Mouse (Mus musculus) mouse trophoblast stem cell (cell line): ENCODE results near the gene P2ry4.

Experiments used
- in situ Hi-C, 2 experiments: fragments of 300-500 bp; cut with MseI, MboI; formaldehyde crosslinking; loops; 2 replicates in 1 of 2; 3 replicates in 1 of 2; pipeline ENCODE4 v1.15.1; 2025

P2ry4 gene

DNA sequence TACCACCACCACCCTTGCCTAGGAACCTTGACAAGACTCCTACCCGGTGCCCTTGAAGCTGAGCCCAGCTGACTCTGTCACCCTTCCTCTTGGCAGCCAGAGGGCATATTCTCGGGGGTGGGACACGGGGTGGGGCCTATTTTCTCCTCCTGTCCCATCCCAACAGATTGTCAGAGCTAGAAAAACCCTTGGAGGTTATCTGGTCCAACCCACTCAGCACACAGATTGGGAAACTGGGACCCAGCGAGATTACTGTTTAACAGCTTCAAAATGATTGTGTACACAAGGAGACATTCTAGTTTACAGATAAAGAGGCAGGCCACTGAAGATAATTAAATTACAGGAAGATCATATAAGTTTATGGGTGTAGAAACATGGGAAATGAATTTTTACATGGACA lies at the start of gene P2ry4:
Gene P2ry4, minus strand, starts transcription at position 79 of the 400 bp plus-strand sequence.
- in situ Hi-C loops: no loop called here

DNA sequence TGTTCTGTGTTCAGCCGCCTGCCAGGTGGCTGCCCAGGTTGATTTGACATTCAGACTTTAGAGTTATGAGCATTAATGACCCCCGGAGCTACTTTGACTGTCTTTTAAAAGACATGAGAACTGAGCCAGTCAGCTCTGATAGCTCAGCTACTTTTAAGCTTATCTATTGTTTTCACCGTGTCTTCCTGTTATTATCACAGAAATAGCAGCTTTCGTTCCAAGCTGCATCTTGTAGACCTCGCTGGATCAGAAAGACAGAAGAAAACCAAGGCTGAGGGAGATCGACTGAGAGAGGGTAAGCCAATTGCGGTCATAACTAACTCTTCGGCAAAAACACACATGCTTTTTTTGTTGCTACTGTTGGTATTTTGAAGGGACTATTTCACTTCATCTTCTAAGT lies 43.8 kb upstream of the P2ry4 start:
- in situ Hi-C loops: no loop called here

DNA sequence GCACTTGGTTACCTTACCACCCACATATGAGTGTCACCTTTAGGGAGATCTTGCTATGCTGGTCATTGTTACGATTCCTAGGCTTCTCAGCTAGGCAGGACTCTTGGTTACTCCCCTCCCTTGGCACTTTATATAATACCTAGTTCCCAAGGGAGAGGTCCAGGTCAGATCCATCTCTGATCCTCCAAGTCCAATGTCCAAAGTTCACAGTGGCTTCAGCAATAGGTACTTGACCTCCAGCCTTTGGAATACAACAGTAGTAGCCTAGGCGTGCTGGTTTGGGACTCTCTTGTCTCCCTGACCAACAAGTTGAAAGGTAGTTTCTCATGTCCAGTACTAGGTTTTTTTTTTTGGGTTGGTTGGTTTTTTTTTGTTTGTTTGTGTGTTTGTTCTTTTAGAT lies 34.4 kb upstream of the P2ry4 start:
- in situ Hi-C loops: no loop called here

DNA sequence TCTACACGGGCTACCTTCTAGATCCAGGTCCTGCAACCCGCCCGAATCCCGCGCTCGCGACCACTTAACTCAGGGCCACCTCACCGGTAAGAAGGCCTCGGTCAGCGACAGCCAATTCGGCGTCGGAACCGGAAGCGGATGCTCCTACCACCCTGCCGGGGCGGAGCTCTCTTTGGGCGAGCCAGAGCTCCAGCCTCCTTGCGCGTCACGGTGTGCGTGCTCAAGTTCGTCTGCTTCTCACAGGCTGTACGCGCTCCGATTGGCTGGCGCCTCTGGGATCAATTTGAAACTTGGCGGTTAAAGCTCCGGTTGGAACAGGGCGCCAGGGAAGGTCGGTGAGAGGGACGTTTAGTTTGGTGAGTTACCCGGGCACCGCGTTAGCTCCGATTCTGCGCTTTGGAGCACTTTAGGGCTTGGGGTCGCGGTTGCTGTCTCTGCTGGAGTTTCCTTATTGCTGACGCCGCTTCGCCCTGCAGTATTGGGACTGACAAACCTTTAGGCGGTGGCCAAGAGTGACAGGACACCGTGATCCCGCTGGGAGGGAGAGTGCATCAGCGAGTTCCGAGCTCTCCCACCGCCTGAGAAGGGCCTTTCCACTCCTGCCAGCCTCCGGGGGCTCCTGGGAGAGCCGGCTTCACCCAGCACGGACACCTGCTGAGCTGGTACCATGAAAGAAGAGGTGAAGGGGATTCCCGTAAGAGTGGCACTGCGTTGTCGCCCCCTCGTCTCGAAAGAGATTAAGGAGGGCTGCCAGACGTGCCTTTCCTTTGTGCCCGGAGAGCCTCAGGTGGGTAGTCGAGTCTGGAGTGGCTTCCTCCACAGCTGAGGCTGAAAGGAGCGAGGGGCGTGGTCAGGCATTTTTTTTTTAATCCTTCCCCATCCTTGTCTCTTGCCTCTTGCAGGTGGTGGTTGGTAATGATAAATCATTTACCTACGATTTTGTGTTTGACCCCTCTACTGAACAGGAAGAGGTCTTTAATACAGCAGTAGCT lies 31.4 kb upstream of the P2ry4 start, which contains the start of gene Pdzd11:
Gene Pdzd11, minus strand, starts transcription at position 767 of the 992 bp plus-strand sequence.
- in situ Hi-C loops: no loop called here

DNA sequence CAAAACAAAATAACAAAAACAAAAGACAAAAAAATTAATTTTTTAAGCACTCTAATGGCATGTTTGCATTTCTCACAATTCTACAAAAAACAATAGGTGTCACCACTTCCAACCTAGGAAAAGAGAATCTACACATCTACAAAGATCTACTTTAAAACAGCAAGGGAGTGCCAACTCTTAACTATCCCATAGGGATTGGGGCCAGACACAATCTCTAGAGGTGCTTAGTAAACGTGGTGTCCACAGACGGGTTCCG lies 30.8 kb upstream of the P2ry4 start, which contains the start of gene Kif4:
Gene Kif4, plus strand, starts transcription at position 192 of the 256 bp plus-strand sequence.
- in situ Hi-C loops: no loop called here

DNA sequence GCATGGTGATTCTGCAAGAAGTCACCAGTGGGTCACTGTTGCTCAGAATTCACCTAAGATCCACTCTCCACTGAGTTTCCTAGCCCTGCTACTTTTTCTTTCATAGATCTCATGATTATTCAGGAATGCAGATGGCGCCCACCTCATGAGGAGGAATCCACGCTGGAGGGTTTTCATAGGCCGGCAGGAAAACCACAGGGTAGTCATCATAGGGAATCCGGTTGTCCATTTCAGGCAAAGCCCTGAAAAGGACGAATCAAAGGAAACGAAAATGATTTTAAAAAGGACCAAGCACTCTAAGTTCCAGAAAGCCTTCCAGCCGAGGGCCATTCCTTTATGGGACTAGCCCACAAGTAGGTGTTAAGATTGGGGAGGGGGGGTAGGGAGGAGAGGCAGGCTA lies 30.5 kb upstream of the P2ry4 start:
- in situ Hi-C loops: no loop called here

DNA sequence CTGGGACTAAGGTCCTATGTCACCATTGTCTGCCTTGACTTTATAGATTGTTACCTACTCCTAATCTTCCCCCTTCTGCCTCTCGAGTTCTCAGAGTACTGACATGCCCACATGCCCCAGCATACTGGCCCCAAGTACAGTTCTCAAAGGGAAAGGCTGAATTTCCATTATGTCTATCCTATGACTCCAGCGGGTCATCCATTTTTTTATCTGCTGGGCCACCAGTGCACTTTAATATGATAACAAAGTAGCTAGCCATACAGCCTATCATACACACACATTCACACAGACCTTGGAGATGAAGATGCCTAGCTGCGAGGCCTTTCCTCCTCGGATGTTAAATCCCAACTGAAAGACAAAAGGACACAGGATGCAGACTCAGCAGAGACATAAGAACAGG lies 29.6 kb upstream of the P2ry4 start:
- in situ Hi-C loops: no loop called here

DNA sequence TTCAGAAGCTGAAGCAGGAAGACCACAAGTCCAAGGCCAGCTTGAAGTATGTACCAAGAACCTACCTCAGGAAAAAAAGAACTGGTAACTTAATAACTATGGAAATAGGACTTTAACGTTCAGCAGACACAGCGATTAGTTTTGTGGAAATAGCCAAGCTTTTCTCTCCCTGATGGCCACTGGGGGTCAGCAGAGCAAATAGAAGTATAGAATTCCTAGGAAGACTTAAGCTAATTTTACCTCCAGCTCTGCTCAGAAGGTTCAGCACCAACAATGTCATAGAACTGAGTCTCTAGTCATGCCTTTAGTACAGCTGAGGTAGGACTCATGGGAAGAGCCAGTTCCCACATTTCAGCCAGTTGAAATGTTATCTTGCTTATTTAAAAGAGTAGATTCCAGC lies 26.7 kb upstream of the P2ry4 start:
- in situ Hi-C loops: no loop called here

DNA sequence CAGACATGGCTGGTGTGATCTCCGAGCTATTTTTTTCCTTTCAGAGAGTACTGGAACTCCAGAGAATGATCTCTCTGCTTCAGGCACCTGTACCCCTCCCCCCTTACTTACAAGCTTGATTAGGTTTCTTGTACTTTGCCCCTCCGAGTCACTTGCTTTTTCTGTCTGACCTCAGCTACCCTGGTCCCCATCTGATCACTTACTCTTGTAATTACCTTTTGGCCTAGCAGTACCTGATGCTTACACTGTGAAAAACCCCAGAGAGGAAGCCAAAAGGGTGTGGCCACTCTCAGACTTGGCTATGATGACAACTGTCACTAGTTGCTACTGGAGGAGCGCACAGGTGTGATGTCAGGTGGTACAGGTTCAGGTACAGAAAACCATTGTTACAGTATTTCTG lies 23.8 kb upstream of the P2ry4 start:
- in situ Hi-C loops: no loop called here

DNA sequence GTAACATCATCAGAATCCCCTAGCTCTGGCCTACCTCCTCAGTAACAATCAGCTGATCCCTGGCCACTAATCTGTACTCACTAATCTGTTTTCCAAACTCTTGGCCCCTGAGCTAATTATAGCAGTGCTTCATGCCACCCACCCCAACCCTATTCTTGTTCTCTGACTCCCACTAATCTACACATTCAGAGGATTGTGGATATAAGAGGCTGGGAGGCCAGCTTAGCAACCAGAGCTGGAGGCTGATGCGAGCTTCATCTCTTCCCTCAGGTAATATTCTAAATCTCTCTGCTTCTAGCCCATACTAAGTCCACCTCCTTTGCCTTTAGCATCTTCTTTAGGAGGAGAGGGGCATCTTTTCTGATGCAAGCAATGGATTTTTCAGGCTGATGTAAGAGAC lies 10.6 kb upstream of the P2ry4 start, which contains the start of gene Arr3:
Gene Arr3, plus strand, starts transcription at position 184 of the 400 bp plus-strand sequence.
- in situ Hi-C loops: no loop called here

DNA sequence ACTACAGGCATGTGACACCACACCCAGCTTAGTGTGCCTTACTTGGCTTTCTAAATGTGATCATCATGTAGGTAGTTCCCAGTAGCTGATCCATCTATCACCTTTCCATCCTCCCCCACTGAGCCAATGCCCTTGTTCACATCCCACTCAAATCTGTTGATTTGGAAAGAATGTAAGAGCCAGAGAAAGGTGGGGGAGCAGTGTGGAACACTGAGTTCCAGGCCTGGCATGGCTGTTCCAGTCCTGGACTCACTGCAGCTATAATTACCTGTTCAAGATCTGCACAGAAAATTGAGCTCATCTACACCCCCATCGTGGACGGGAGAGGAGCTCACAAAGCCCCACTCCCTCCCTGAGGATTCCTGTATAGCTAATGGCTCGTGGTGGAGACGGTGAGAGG lies 5.1 kb upstream of the P2ry4 start:
- in situ Hi-C loops: no loop called here

DNA sequence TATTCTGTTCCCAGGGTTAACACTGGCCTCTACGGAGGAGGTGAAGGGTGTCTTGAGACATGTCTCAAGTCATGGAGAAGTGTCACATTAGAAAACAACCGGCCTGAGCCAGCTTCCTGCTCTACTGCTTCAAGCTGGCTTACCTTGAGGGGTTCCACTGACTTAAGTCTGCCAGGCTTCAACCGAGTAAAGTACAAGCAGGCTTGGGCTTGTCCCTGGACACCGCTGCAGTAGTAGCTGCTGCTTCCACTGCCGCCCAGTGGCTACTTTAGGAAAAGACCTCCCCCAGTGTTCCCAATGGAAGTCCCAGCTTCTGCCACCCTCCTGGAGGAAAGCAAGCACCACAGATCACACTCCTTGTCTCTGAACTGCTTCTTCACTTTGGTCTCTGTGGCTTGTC lies 2.8 kb upstream of the P2ry4 start:
- in situ Hi-C loops: no loop called here

DNA sequence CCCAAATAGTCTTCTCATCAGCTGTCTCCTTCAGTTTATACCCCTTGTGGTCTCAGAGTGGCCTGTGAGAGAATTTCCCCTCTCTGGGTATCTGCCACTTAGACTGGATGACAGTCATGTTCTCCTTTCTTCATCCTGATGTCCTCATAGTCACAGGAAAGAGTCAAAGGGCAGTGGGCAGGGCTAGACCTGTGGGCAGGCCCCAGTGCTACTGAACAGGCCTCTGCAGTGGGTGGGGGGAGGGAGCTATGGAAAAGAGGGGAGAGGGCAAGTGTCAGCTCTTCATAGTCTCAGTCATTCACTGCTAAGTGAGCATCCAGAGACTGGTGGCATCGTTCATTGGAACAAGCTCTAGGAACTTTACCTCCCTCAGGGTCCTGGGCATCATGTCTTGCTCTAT lies 22.7 kb downstream of the P2ry4 start, which contains the start of gene Awat1:
Gene Awat1, plus strand, starts transcription at position 301 of the 400 bp plus-strand sequence.
- in situ Hi-C loops: no loop called here

DNA sequence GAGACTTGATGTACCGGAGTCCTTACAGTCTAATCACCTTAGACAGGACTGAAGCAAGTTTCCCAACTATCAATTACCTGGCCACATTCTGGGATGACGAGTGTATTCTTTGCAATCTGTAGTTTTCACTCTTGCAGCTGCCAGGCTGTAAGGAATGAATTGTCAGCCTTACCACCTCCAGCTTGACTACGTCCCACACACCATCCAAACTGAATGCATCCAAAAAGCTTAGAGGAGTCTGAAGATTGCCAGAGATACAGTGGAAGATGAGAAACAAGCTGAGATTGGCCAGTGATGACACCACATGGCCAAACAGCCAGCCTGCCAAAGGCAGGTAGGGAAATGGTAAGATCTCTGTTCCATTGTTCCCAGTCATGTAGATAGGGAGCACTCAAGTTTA lies 29.0 kb downstream of the P2ry4 start:
- in situ Hi-C loops: no loop called here

DNA sequence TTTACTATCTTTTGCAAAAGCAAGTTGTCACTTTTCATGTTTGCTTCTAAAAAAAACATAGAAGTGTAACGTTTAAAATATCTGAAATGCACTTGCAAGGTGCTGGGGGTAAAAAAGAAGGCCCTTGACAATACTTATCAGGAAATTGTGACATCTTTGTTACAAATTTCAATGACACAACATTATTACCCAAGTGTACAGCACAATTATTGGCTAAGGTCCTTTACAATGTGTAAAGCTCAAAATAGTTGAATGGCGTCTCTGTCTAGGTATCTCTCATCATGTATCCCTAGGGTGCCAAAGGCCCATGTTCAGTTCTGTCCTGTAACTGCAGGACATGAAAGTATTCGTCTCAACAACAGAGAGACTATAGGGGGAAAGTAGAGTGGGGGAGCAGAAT lies 38.6 kb downstream of the P2ry4 start:
- in situ Hi-C loops: no loop called here
